In the genomic region with DNA sequence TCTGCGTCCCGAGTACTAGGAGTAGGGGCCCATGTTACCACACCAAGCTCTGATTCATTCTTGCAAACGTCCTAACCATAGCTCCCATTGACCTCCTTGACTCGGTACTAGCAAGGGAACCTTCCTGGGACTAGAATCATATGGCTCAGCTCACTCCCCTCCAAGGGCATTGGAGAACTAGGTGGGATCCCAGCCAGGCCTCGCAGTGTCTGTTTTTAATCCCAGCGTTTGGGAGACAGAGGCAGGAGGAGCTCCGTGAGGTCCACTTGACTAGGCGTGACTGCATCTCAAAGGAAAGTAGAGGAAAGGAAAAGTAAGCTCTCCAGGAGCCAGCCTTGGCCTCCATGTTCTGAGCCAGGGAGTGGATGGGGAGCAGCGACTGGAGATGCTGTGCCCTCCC, we compare ENCODE assay signal across 10 mouse cellular contexts.
"Had no signal": no experiment of that assay in that cellular context is flagged by ENCODE, and none has a peak within 500 bp of the region (broad histone marks: within the 10 kb centered on the region; RNA-seq: fewer than 3 reads in every experiment).

No protein-coding gene starts in this region.

- H3K4me1 ChIP-seq: intestine, embryonic 15.5 days; neural tube, embryonic 12.5 days had no signal

- DNase-seq: kidney, adult 9 months; lung, postnatal 36 days; midbrain, embryonic 14.5 days had no signal

- H3K4me3 ChIP-seq: intestine, embryonic 15.5 days; layer of hippocampus, adult 2 months; left cerebral cortex, adult 2 months; limb, embryonic 10.5 days; liver, embryonic 15.5 days; neural tube, embryonic 12.5 days had no signal

- H3K36me3 ChIP-seq: intestine, embryonic 15.5 days; limb, embryonic 10.5 days; liver, embryonic 15.5 days; neural tube, embryonic 12.5 days had no signal

- H3K9ac ChIP-seq: intestine, embryonic 15.5 days; liver, embryonic 15.5 days; neural tube, embryonic 12.5 days had no signal

- H3K4me2 ChIP-seq: intestine, embryonic 15.5 days; liver, embryonic 11.5 days; liver, embryonic 15.5 days; neural tube, embryonic 12.5 days had no signal

- H3K27ac ChIP-seq: layer of hippocampus, adult 2 months; left cerebral cortex, adult 2 months; limb, embryonic 10.5 days; liver, embryonic 15.5 days; neural tube, embryonic 12.5 days had no signal

- H3K9me3 ChIP-seq: intestine, embryonic 15.5 days; limb, embryonic 10.5 days; liver, embryonic 15.5 days; neural tube, embryonic 12.5 days had no signal

- H3K27me3 ChIP-seq: intestine, embryonic 15.5 days; liver, embryonic 15.5 days; neural tube, embryonic 12.5 days had no signal
